Mouse (Mus musculus): ENCODE results near the gene Gm20388. TPM values are rescaled to one million over a fixed set of nuclear protein-coding genes. Genes with fewer than 3 reads are reported as not detected.

Gm20388 gene
- polyA plus RNA-seq, 1 experiment from 2014 or later = 7.4 TPM

- Histone ChIP-seq H3K36me3 (no peaks in the 10 kb centered on the region), H3K9me3 (replicated peaks) (no peaks in the 10 kb centered on the region), H3K27ac (peak overlapping the region; percentile 70), H3K9ac (no peak overlapping the region), H3K4me2 (no peak overlapping the region), H3K4me1 (peaks cover 66% of the 10 kb centered on the region), H3K4me3 (replicated peaks) (no peak overlapping the region), H3K27me3 (no peaks in the 10 kb centered on the region)
- WGBS = 19% methylated on average over 3 of the region's 3 CpGs
- ATAC-seq (replicated peaks; ENCODE audit: low FRiP score) = peak; percentile 19; the same call in 1 of the 2 replicates
These were observed 1290.3 kb downstream of the Gm20388 start for GRCm38 (mm10) chr8:121200979-121201378.

DNA sequence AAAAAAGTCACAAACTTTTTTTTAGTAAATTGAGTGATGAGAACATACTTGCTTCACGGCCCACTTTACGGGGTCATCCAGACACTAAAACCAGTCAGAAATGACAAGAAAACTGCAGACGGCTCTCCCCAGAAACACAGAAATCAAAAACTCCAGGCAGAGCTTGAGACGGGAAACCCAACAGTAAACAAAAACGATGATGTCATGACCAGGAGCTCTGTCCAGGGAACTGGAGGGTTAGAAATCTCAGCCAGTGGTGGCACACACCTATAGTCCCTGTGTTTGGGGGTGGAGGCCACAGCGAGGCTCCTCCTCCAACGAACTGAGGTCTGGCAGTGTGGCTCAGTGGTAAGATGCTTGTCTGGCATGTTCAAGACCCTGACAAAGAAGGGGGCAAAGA lies 1291.0 kb downstream of the Gm20388 start:
- Histone ChIP-seq H3K4me2 (no peak overlapping the region), H3K27me3 (no peaks in the 10 kb centered on the region), H3K9ac (no peak overlapping the region), H3K4me1 (peaks cover 63% of the 10 kb centered on the region), H3K27ac (peak overlapping the region; percentile 70), H3K9me3 (replicated peaks) (no peaks in the 10 kb centered on the region), H3K4me3 (replicated peaks) (no peak overlapping the region), H3K36me3 (no peaks in the 10 kb centered on the region)
- WGBS = 65% methylated on average over 7 of the region's 7 CpGs
- ATAC-seq (replicated peaks; ENCODE audit: low FRiP score) = no peak

DNA sequence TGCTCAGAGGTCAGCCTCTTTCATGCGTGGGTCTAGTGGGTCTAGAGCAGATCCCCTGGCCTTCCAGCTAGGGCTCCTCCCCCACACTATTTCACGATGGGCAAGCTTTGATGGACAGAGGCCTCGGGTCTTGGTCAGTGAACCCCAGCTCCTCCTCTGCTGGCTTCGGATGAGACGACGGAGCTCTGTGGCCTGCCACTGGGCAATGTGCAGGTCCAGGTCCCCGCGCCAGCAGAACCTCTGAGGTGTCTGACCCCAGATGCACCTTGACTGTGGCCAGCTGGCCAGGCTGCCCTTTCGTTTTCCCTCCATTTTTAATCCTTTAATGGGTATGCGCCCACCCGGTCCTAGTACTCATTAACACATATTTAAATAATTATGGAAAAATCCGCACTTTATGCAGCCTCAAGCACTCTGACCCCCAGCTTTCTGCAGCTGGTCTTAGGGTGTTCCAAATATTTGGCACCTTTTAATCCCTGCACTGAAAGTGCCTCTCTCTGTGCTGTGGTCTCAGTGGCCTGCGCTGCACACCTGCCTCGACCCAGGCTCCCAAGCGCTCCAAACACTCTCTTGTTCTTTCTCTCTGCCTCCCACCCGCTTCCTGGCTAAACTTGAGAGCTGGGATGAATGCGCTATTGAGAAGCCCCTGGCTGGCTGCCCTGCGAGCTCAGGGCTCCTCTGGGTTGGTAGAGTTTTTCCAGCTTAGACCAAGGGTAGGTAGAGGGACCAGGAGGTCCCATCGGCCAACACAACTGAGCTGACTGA lies 1293.2 kb downstream of the Gm20388 start:
- 60% methylated on average over 19 of the region's 19 CpGs for whole genome bisulfite sequencing
- Histone ChIP-seq H3K4me3 (replicated peaks) (no peak overlapping the region), H3K36me3 (no peaks in the 10 kb centered on the region)

DNA sequence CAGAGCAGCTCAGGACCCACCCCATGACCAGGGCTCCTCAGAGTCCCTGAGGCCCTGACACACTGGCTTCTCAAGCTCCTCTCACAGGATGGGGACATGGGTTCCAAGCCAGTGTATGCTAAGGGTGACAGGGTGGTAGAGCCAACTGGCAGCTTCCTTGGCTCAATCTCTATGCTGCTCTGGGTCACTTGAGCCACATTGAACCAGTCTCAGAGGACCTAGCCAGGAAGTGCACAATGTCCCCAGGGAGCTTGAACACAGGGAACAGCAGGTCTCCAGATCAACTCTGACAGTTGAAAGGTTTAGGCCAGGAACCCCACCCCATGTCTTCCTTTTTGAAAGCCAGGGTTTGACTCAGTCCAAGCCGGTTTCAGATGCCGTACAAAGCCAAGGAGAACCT lies 1296.5 kb downstream of the Gm20388 start:
- Histone ChIP-seq H3K27ac (no peak overlapping the region), H3K27me3 (no peaks in the 10 kb centered on the region), H3K4me3 (replicated peaks) (no peak overlapping the region), H3K36me3 (no peaks in the 10 kb centered on the region), H3K4me2 (no peak overlapping the region), H3K9ac (no peak overlapping the region), H3K9me3 (replicated peaks) (no peaks in the 10 kb centered on the region), H3K4me1 (peaks cover 24% of the 10 kb centered on the region)
- WGBS = 83% methylated on average over 2 of the region's 2 CpGs
- no peak for ATAC-seq (replicated peaks; ENCODE audit: low FRiP score)

More for the DNA sequence above, 1293.2 kb downstream of the Gm20388 start:
- H3K4me2 ChIP-seq = no peak overlapping the region
- peaks cover 51% of the 10 kb centered on the region for H3K4me1 ChIP-seq
- H3K27ac ChIP-seq = 0 out of 2 replicates have a peak overlapping the region, but pooled peaks have one; percentile 27
- no peak for ATAC-seq (replicated peaks; ENCODE audit: low FRiP score)
- H3K9ac ChIP-seq = no peak overlapping the region
- H3K27me3 ChIP-seq = no peaks in the 10 kb centered on the region
- H3K9me3 ChIP-seq (replicated peaks) = no peaks in the 10 kb centered on the region

GRCm38 (mm10) chr8:121210627-121211026 lies 1300.0 kb downstream of the Gm20388 start:
- H3K4me1 ChIP-seq = peaks cover 16% of the 10 kb centered on the region
- no peaks in the 10 kb centered on the region for H3K27me3 ChIP-seq
- 93% methylated on average over 3 of the region's 3 CpGs for WGBS
- no peaks in the 10 kb centered on the region for H3K36me3 ChIP-seq
- H3K9me3 ChIP-seq (replicated peaks) = 0 out of 2 replicates have a peak, but pooled peaks cover 6% of the 10 kb centered on the region
- no peak for ATAC-seq (replicated peaks; ENCODE audit: low FRiP score)
- no peak overlapping the region for H3K4me2 ChIP-seq
- no peak overlapping the region for H3K9ac ChIP-seq
- no peak overlapping the region for H3K4me3 ChIP-seq (replicated peaks)
- no peak overlapping the region for H3K27ac ChIP-seq

DNA sequence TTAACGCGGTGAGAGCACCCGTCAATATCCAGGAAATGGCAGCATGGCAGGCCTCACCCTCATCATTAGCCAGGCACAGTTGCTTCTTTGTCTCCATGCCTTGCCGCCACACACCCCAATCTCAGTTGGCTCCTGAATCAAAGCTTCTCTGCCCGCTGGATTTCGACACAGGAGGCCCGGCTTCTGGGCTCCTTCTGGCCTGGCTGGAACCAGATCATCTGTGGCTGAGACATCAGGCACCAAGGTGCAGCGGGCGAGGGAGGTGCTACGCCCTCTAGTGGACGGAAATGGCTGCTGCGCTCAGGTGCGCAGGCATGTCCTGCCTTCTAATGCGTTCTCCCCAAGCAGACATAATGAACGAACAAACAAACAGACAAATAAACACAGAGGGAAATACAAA lies 1302.6 kb downstream of the Gm20388 start:
- WGBS = 55% methylated on average over 15 of the region's 15 CpGs
- ATAC-seq (replicated peaks; ENCODE audit: low FRiP score) = no peak

DNA sequence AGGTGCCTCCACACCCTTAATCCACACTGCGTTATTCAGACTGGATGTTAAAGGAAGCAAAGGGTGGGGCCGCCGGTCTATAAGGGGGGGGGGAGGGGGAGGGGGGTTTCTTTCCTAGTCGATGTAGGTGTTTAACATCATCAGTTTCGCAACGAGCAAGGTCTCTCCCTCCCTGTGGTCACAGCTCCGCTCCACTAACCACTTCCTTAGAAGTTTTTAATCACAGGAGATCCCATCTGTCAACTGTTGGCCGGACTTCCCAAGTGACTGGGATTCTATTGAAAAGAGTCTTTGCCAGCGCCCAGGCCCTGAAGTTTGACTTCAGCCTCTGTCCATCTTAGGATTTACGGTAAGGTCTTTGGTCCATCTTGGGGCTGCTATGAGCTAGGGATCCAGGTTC lies 1303.0 kb downstream of the Gm20388 start:
- WGBS = 39% methylated on average over 10 of the region's 10 CpGs

More for the DNA sequence above, 1302.6 kb downstream of the Gm20388 start:
- Histone ChIP-seq H3K9me3 (replicated peaks) (0 out of 2 replicates have a peak, but pooled peaks cover 6% of the 10 kb centered on the region), H3K4me2 (no peak overlapping the region), H3K27me3 (no peaks in the 10 kb centered on the region), H3K9ac (no peak overlapping the region), H3K27ac (no peak overlapping the region), H3K4me1 (peaks cover 20% of the 10 kb centered on the region), H3K36me3 (no peaks in the 10 kb centered on the region), H3K4me3 (replicated peaks) (no peak overlapping the region)

GRCm38 (mm10) chr8:121214975-121215374 lies 1304.3 kb downstream of the Gm20388 start:
- ATAC-seq (replicated peaks; ENCODE audit: low FRiP score) = no peak
- 85% methylated on average over 10 of the region's 10 CpGs for WGBS
- H3K27me3 ChIP-seq = no peaks in the 10 kb centered on the region

More for the DNA sequence above, 1303.0 kb downstream of the Gm20388 start:
- Histone ChIP-seq H3K4me3 (replicated peaks) (no peak overlapping the region), H3K4me2 (no peak overlapping the region), H3K4me1 (peaks cover 20% of the 10 kb centered on the region), H3K9ac (no peak overlapping the region), H3K36me3 (no peaks in the 10 kb centered on the region), H3K27ac (no peak overlapping the region), H3K9me3 (replicated peaks) (0 out of 2 replicates have a peak, but pooled peaks cover 6% of the 10 kb centered on the region), H3K27me3 (no peaks in the 10 kb centered on the region)
- ATAC-seq (replicated peaks; ENCODE audit: low FRiP score) = no peak

DNA sequence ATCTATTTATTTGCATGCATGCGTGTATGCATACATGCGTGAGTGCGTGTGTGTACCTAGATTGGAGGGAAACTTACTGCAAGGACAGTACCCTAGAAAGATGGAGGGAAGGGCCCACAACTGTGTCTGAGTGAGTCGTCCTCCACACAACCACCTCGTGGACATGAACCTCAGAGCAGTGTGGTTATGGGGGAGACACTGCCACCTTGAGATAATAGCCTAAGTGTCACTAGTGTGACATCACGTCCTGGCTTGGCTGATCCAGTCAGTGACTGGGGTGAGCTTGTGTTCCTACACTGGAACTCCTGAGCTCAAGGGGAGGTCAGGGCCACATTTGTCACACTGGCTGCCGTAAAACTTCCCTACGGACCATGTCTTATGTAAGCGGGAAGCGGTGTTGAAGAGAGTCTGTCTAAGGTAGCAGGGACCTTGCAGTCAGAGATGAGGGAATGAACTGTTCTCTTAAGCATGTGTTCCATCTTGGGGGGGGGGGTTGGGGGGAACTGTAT lies 1305.9 kb downstream of the Gm20388 start:
- Histone ChIP-seq H3K4me2 (no peak overlapping the region), H3K9me3 (replicated peaks) (0 out of 2 replicates have a peak, but pooled peaks cover 6% of the 10 kb centered on the region), H3K4me1 (peaks cover 35% of the 10 kb centered on the region), H3K27ac (no peak overlapping the region), H3K9ac (no peak overlapping the region), H3K4me3 (replicated peaks) (no peak overlapping the region), H3K36me3 (no peaks in the 10 kb centered on the region), H3K27me3 (peaks cover 1% of the 10 kb centered on the region; the same call in 1 of the 2 replicates)
- ATAC-seq (replicated peaks; ENCODE audit: low FRiP score) = no peak
- 73% methylated on average over 10 of the region's 10 CpGs for WGBS

More at GRCm38 (mm10) chr8:121214975-121215374, 1304.3 kb downstream of the Gm20388 start:
- Histone ChIP-seq H3K4me1 (peaks cover 26% of the 10 kb centered on the region), H3K4me2 (no peak overlapping the region), H3K9me3 (replicated peaks) (0 out of 2 replicates have a peak, but pooled peaks cover 6% of the 10 kb centered on the region), H3K9ac (no peak overlapping the region), H3K27ac (no peak overlapping the region), H3K36me3 (no peaks in the 10 kb centered on the region), H3K4me3 (replicated peaks) (no peak overlapping the region)

DNA sequence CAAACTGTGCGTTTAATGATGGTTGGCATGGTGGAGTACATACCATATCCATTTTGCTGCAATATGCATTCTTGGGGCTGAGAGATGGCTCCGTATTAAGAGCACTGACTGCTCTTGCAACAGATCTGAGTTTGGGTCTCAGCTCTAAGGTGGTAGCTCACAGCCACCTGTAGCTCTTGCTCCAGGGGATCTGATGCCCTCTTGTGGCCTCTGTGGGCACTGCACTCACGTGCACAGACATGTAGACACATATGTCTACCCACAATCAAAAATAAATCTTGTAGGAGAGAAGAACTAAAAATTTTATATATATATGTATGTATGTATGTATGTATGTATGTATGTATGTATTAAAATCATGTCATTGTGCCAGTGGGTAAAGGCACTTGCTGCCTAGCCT lies 1307.8 kb downstream of the Gm20388 start:
- H3K4me1 ChIP-seq = peaks cover 30% of the 10 kb centered on the region
- H3K27ac ChIP-seq = peak overlapping the region; percentile 82
- H3K9ac ChIP-seq = no peak overlapping the region
- H3K4me3 ChIP-seq (replicated peaks) = no peak overlapping the region
- ATAC-seq (replicated peaks; ENCODE audit: low FRiP score) = no peak
- H3K9me3 ChIP-seq (replicated peaks) = 0 out of 2 replicates have a peak, but pooled peaks cover 6% of the 10 kb centered on the region
- 88% methylated on average over 3 of the region's 3 CpGs for WGBS
- H3K36me3 ChIP-seq = no peaks in the 10 kb centered on the region
- H3K4me2 ChIP-seq = no peak overlapping the region
- peaks cover 17% of the 10 kb centered on the region for H3K27me3 ChIP-seq

DNA sequence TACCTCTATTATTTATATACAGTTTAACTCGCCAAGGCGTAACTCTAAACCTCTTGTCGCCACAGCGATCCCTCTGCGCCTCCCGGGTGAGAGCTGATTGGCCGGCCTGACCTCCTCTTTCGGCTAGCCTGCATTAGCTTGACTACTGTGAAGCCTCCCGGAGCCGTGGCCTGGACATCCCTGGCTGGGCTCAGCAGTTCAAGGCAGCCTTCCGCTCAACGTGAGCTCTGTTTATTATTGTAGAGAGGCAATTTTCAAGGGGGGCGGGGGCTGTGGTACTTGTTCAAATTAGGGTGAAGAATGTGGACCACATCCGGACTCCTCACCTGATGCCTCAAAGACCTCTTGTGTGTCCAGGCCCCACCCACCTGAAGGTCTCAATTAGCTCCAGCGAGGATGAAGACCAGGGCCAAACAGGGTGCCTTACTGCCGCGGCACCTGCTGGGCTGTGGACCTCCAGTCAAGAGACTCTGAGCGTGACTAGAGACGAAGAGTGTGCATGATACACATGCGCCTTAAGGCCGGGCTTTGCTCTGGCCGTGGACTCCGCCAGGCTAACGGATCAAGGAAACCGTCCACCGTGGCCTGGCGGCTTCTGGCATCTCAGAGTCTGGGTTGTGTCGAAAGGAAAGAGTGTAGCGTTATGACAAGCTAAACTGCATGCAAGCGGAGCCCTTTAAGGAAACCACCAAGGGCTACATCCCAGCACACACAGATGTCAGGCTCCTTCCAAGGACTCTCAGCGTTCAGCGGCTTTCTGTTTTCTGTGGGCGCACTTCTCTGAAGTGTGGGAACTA lies 1309.7 kb downstream of the Gm20388 start:
- H3K9ac ChIP-seq = no peak overlapping the region
- peaks cover 17% of the 10 kb centered on the region for H3K27me3 ChIP-seq
- H3K4me3 ChIP-seq (replicated peaks) = no peak overlapping the region
- H3K4me1 ChIP-seq = peaks cover 25% of the 10 kb centered on the region
- peak overlapping the region; percentile 82 for H3K27ac ChIP-seq
- ATAC-seq (replicated peaks; ENCODE audit: low FRiP score) = peak; percentile 68
- 0 out of 2 replicates have a peak, but pooled peaks cover under 1% of the 10 kb centered on the region for H3K9me3 ChIP-seq (replicated peaks)
- no peaks in the 10 kb centered on the region for H3K36me3 ChIP-seq
- WGBS = 31% methylated on average over 33 of the region's 33 CpGs
- H3K4me2 ChIP-seq = peak overlapping the region; percentile 37

DNA sequence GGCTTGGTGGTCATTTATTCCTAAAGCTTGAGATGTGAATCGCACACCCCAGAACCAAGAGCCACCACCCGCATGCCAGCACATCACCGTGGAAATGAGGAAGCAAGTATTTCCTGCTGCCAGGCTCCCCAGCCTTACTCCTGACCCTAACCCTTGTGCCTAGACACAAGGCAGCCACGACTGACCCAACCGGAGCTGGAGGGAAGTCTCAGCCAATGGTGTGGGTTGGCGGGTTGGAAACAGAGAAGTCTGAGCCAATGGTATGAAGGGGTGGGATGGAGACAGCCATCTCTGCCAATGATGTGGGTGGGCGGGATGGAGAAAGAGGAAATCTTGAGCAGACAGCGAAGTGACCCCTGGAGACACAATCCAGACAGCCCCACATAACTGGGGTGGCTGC lies 1314.1 kb downstream of the Gm20388 start:
- H3K4me2 ChIP-seq = no peak overlapping the region
- 71% methylated on average over 8 of the region's 8 CpGs for WGBS
- H3K9ac ChIP-seq = no peak overlapping the region
- H3K27ac ChIP-seq = no peak overlapping the region
- no peak for ATAC-seq (replicated peaks; ENCODE audit: low FRiP score)
- no peaks in the 10 kb centered on the region for H3K36me3 ChIP-seq
- H3K27me3 ChIP-seq = peaks cover 24% of the 10 kb centered on the region
- H3K4me3 ChIP-seq (replicated peaks) = no peak overlapping the region
- peaks cover 28% of the 10 kb centered on the region for H3K4me1 ChIP-seq
- no peaks in the 10 kb centered on the region for H3K9me3 ChIP-seq (replicated peaks)
